Mouse (Mus musculus) neural tube, embryonic 14.5 days (tissue): ENCODE measurements around the gene Olfr1128. TPM values are rescaled to one million over a fixed set of nuclear protein-coding genes. Genes with fewer than 3 reads are reported as not detected.
"Not testable (repeated sequence)": the region's sequence is repeated elsewhere in the genome, so short reads cannot be mapped to it uniquely, and the experiment has no call there.

Source experiments
- ATAC-seq: fragments of 200-750 bp; cut with Nextera tagmentation; 2 replicates; pipeline ENCODE4 v1.8.0; 2017; ENCODE audit warnings: low read depth, mild to moderate bottlenecking, moderate TSS enrichment, moderate library complexity
- H3K27ac ChIP-seq: fragments of 300-500 bp; sonication (generic); 2 replicates; pipeline ENCODE4 v1.5.1; 2014; ENCODE audit warnings: low read depth, mild to moderate bottlenecking, control low read depth, low read length, moderate library complexity, mixed read lengths
- H3K27me3 ChIP-seq: fragments of 300-500 bp; sonication (generic); 2 replicates; pipeline ENCODE4 v1.6.1; 2014; ENCODE audit warnings: low read length; ENCODE audit not compliant: control insufficient read depth, insufficient read depth
- H3K36me3 ChIP-seq: fragments of 300-500 bp; sonication (generic); 2 replicates; pipeline ENCODE4 v1.6.1; 2014; ENCODE audit warnings: low read length, mixed read lengths; ENCODE audit not compliant: control insufficient read depth, insufficient read depth
- H3K4me1 ChIP-seq: fragments of 300-500 bp; sonication (generic); 2 replicates; pipeline ENCODE4 v1.6.1; 2014; ENCODE audit warnings: low read length; ENCODE audit not compliant: control insufficient read depth, insufficient read depth
- H3K4me2 ChIP-seq: fragments of 300-500 bp; sonication (generic); 2 replicates; pipeline ENCODE4 v1.6.1; 2014; ENCODE audit warnings: mild to moderate bottlenecking, low read depth, low read length, control low read depth
- H3K4me3 ChIP-seq: fragments of 300-500 bp; sonication (generic); 2 replicates; pipeline ENCODE4 v1.5.1; 2014; ENCODE audit warnings: low read depth, low read length, control low read depth, mixed read lengths
- H3K9ac ChIP-seq: fragments of 300-500 bp; sonication (generic); replicated peaks from 2 replicates; pipeline ENCODE4 v1.6.1; 2014; ENCODE audit warnings: low read depth, mild to moderate bottlenecking, control low read depth, low read length, mixed read lengths
- H3K9me3 ChIP-seq: fragments of 300-500 bp; sonication (generic); 2 replicates; pipeline ENCODE4 v1.6.1; 2016; ENCODE audit warnings: low read length; ENCODE audit not compliant: control insufficient read depth
- WGBS: fragments of 180-500 bp; shearing (Covaris S2); extraction: QIAGEN DNeasy Blood & Tissue Kit; methylation state at CpG from one replicate; pipeline ENCODE4 v1.1.7; 2014; 5-methylcytosine and 5-hydroxymethylcytosine counted together
- polyA plus RNA-seq: library from polyadenylated mRNA; unstranded; fragments of >200 nt; fragmentation: Nextera tagmentation; extraction: Ambion mirVana; gene quantifications from 2 replicates; pipeline ENCODE4 v1.2.1, GENCODE M21; 2014

Olfr1128 gene
- polyA plus RNA-seq, 1 experiment from 2014 or later = not detected

GRCm38 (mm10) chr2:87506265-87506664 is 39.1 kb downstream of the Olfr1128 start, which contains the start of gene Pramel6:
Gene Pramel6 (plus strand): TSS chr2:87506565.
- no peak within 1 kb of the TSS for H3K4me3 ChIP-seq
- WGBS = 89% methylated on average over 6 of the region's 6 CpGs
- H3K27ac ChIP-seq = no peak within 1 kb of the TSS
- no peaks in the 10 kb centered on the region for H3K36me3 ChIP-seq
- no peaks in the 10 kb centered on the region for H3K4me1 ChIP-seq
- ATAC-seq = no peak
- H3K4me2 ChIP-seq = no peak within 1 kb of the TSS
- no peaks in the 10 kb centered on the region for H3K27me3 ChIP-seq
- H3K9me3 ChIP-seq = no peaks in the 10 kb centered on the region
- H3K9ac ChIP-seq = no peak within 1 kb of the TSS

- 87% methylated on average over 4 of the region's 5 CpGs for WGBS
- not testable (repeated sequence) for ATAC-seq
Measured at GRCm38 (mm10) chr2:87496993-87497392, 48.3 kb downstream of the Olfr1128 start, which contains the start of gene Pramel7. Gene Pramel7 (minus strand): TSS chr2:87497093.

More at GRCm38 (mm10) chr2:87496993-87497392, 48.3 kb downstream of the Olfr1128 start, which contains the start of gene Pramel7:
- not testable (repeated sequence) for H3K27ac ChIP-seq, H3K27me3 ChIP-seq, H3K9ac ChIP-seq, H3K36me3 ChIP-seq, H3K4me3 ChIP-seq, H3K4me1 ChIP-seq, H3K9me3 ChIP-seq, H3K4me2 ChIP-seq

Other genes starting within 250 kb of the Olfr1128 start
- gene Olfr1118, start 238.0 kb downstream of the Olfr1128 start, polyA plus RNA-seq = not detected in 2 replicates
- gene Olfr1120, start 190.7 kb downstream of the Olfr1128 start, polyA plus RNA-seq = not detected in 2 replicates
- not detected in 2 replicates for gene Olfr1121, start 175.6 kb downstream of the Olfr1128 start, polyA plus RNA-seq
- not detected in 2 replicates for gene Olfr1122, start 159.7 kb downstream of the Olfr1128 start, polyA plus RNA-seq
- gene Olfr1123, start 128.9 kb downstream of the Olfr1128 start, polyA plus RNA-seq = not detected in 2 replicates
- gene Olfr1124, start 115.3 kb downstream of the Olfr1128 start, polyA plus RNA-seq = 0.08 and 0.10 TPM in 2 replicates
- gene Olfr1126, start 91.6 kb downstream of the Olfr1128 start, polyA plus RNA-seq = not detected in 2 replicates
- not detected in 2 replicates for gene Pramel7, start 48.4 kb downstream of the Olfr1128 start, polyA plus RNA-seq
- gene Pramel6, start 39.0 kb downstream of the Olfr1128 start, polyA plus RNA-seq = not detected in 2 replicates
- not detected in 2 replicates for gene Olfr153, start 13.7 kb downstream of the Olfr1128 start, polyA plus RNA-seq
- gene Olfr1129, start 28.4 kb upstream of the Olfr1128 start, polyA plus RNA-seq = not detected in 2 replicates
- gene Olfr1130, start 60.7 kb upstream of the Olfr1128 start, polyA plus RNA-seq = not detected in 2 replicates
- not detected in 2 replicates for gene Olfr1131, start 81.6 kb upstream of the Olfr1128 start, polyA plus RNA-seq
- gene Olfr1132, start 92.0 kb upstream of the Olfr1128 start, polyA plus RNA-seq = not detected in 2 replicates
- not detected in 2 replicates for gene Olfr1133, start 101.8 kb upstream of the Olfr1128 start, polyA plus RNA-seq
- gene Olfr1134, start 112.9 kb upstream of the Olfr1128 start, polyA plus RNA-seq = not detected in 2 replicates
- gene Olfr1135, start 128.1 kb upstream of the Olfr1128 start, polyA plus RNA-seq = not detected in 2 replicates
- not detected in 2 replicates for gene Olfr1136, start 148.4 kb upstream of the Olfr1128 start, polyA plus RNA-seq
- not detected in 2 replicates for gene Olfr1137, start 167.6 kb upstream of the Olfr1128 start, polyA plus RNA-seq
- gene Olfr1138, start 194.4 kb upstream of the Olfr1128 start, polyA plus RNA-seq = not detected in 2 replicates
- not detected in 2 replicates for gene Olfr1140, start 198.2 kb upstream of the Olfr1128 start, polyA plus RNA-seq
- gene Olfr1141, start 208.4 kb upstream of the Olfr1128 start, polyA plus RNA-seq = not detected in 2 replicates
- gene Olfr152, start 233.9 kb upstream of the Olfr1128 start, polyA plus RNA-seq = not detected in 2 replicates